Mouse (Mus musculus) mesoderm, embryonic 11.5 days (tissue): ENCODE measurements around the gene Kdm3a.

Experiments used
- DNase-seq: peaks from one replicate; pipeline ENCODE4 v3.0.0-alpha.2; 2012; ENCODE audit warnings: low read depth, low spot score

The Kdm3a gene

DNA sequence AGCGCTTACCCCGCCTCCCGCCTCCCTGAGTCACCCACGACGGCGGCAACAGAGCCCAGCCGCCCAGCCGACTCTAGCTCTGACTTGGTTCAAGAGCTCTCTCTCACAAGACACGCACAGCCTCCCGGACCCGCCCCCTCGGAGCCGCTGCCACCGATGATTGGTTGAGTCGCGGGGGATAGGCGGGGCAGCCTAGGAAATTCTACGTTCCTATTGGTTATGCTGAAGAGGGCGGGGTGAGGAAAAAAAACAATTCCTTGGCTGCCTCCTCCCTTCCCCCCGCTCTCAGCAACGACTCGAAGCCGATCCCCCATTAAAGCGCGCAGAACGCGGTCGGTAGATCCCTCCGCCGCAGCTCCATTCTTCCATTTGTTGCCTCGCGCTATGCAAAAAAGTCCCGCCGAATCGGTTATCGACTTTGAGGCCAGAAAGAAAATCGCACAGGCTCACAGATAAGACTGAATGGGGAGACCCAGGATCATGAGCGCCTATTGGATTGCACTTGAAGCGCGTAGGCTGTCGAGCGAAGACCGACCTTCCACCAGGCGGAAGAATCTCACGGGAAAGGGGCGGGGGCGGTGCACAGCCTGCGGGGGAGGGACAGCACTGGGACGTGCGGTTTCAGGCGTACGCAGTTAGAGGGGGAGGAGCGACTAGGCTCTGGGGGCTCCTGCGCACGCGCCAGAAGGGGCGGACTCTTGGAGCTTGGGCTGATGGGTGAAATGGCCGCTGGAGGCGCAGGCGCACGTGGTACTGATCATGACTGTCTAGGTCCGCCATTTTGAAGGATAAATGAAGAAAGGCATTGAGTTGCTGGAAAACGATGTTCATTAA is at the start of gene Kdm3a:
Gene Kdm3a, minus strand, starts transcription at position 162 of the 834 bp plus-strand sequence.
- DNase-seq = peak; percentile 99

DNA sequence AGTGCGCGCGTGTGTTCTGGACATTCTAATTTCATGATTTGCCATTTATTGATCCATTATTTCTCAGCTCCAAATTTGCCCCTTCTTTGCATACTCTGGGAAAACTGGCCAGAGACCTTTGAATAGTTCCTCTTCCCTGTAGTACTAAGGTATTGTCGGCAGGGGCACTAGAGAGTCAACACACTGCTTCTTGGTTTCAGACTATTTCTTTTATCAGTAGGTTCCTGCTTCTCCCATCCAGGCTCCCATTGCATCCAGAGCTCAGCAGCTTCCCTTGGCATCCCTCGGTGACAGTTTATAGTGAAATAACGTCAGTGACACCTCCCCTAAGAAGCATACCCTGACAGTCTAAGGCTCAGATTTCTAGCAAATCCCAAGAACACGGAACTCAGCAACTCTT is 46.1 kb upstream of the Kdm3a start:
- no peak for DNase-seq

DNA sequence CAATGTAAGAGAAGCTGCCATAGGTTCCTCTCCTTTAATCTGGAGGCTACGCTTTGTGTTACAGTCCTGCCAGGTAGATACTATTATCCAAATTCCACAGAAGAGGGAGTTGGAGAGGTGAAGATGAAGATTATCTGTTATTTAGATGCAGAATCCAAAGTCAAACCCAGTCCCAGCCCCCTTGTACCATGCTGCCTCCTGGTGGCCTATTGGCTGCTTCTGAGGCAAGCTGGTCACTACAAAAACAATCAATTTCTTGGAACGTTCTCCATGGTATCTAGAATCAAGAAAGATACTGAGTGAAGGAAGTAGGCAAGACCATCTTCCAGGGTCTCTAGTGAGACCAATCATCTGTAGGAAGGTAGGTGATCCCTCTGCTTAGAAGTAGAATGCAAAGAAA is 40.4 kb upstream of the Kdm3a start:
- DNase-seq = no peak

DNA sequence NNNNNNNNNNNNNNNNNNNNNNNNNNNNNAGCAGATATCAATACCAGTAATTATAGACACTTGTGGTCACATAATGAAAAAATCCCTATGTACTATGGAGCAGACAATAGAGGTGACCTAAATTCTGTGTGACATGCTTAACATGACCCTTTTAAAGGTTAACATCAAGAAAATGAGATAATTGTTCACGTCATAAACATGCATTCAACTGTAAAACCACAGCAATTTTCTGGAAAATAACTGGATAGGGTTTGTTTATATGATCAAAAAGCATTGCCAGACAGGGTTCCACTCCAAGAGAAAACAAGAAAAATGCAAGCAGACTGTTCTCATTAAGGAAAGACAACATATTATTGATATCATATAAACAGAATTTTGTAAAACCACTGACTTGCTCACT is 31.7 kb upstream of the Kdm3a start:
- no peak for DNase-seq

DNA sequence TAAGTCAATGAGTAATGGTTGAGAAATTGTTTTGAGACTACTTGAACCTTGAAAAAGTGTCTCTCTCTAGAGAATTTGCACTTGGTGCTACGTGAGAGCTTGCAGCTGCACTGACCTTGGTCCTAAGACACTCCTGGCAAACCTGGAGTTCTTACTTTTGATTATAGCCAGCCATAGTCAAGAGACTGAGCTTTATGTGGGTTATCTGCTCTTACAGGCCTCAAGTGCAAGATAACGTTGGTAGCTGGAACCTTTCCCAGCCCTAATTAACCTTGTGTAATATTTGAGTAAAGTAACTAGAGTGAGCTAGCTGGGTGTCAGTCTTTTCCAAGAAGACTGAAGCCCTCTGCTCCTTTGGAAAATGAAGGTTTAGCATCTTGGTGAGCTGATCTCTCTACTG is 25.5 kb upstream of the Kdm3a start:
- no peak for DNase-seq

DNA sequence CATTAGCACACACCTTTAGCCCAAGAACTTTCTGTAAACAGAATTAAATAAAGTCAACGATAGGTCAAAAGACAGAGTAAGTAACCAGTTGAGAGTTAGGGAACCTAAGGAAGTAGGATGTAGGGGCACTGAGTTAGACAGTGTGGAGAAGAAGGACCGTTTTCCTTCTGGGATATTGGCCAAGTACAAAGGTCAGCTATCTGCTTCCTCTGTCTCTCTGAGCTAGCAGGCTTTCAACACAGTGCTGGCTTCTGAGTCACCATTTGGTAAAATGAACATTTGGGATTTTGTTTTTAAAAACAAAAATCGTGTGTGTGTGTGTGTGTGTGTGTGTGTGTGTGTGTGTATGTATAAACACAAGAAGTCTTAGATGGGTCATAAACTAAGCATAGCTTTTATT is 23.0 kb upstream of the Kdm3a start:
- DNase-seq = no peak

DNA sequence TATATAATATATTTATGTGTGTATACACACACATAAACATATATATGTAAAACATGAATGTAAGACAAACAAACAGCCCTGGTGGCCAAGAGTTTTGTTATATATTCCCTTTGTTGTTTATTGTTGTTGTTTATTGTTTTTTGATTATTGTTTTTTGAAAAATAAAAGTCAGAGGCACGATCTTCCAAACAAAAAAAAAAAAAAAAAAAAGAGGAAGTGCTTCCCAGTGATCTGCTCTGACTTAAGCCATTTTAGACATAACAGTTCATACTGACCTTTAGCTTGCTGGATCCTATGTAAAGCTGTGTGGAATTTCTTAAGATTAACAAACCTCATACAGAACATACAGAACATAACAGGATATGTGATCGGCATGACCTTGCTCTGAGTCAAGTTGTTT is 19.1 kb upstream of the Kdm3a start:
- no peak for DNase-seq

DNA sequence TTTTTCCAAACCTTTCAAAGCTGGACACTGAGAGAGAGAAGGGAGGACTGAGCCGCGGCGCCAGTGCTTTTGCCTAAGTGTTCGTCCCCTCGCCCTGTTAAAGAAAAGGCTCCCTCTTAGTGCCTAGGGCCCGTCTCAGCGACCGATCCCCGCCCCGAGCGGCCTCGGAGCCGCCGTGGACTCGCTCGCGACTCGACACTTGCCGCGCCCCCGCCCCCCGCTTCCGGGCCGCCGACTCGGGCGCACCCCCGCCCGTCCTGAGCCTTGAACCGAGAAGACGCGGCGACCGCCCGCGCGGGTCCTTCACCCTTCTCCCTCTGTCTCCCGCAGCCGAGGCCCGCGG is 333 bp downstream of the Kdm3a start:
- DNase-seq = no peak

DNA sequence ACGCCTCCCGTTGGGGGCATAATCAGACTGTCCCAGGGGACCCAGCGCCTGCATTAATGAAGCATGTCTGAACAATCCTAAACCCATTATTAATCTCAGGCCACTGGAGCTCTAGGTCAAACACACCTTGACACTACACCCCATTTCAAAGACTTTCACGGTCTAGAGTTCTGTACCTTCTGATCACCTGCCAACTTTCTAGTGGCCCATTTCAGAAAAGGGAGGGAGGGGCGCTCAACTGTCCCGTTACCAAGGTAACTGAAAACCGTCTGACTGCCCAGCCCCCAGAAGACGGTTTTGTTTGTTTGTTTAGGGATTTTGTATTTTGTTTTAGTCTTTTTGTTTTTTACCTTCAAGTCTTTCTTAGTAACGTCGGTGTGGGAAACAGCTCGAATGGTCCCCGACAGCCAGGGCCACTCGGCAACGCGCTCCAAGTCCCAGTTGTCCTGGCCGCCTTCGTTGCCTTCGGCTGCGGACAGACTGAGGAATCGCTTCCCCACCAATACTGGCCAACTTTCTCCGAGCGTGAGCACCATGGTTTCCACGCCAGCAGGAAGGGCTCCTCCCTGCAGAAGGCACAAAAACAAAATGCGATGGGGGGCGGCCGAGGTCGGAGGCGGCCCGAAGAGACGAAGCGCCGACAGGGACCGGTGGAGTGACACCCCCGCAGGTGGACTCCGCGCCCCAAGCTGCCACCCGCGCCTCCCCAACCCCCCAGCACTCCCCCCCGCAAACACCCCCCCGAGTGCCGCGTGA is 906 bp downstream of the Kdm3a start:
- DNase-seq = peak; percentile 36

DNA sequence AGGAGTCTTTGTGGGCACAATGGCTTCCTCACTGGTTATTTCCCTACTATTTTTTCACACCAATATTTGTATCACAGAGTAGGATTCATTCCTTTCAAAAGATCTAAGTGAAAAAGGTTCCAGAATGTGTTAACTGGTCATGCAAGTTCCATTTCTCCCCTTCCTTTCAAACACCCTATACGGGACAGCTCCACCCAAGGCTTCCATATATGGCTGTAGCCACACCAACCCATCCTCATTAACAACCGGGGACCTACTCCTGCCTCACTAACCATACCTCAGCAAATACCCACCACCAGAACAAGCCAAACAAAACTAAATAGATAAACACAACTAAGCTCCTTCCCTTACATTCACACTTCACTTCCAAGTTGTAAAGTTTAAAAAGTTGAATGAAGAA is 1.6 kb downstream of the Kdm3a start:
- no peak for DNase-seq

DNA sequence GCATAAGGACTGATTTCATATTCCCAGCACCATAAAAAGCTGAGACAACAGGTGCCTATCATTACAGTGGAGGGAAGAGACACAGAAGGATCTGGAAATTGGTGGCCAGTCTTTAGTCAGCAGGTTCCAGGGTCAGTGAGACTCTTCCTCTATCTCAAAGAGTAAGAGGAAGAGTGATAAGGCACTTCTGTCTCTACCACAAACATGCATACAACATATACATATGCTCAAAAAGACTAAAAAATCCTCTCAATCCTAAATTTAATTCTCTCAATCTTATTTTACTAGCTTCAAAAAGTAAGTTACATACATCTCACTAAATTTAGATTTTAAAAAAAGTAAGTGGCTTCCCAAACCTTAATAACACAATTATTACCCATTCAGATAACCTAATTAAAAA is 5.5 kb downstream of the Kdm3a start:
- no peak for DNase-seq

DNA sequence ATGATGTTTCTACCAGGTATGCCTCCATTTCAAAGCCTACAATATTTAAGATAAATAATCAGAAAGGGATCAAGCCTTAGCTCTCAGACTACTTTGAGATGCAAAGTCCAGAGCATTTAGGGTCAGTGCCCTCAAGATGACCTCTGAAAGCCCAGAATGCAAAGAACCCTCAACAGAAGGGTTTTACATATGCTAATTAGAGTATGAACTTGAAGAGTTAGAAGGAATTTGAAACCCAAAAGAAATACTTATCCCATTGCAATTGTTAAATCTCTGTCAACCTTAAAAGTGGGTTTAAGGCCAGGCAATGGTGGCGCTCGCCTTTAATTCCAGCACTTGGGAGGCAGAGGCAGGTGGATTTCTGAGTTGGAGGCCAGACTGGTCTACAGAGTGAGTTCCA is 6.8 kb downstream of the Kdm3a start:
- DNase-seq = no peak

DNA sequence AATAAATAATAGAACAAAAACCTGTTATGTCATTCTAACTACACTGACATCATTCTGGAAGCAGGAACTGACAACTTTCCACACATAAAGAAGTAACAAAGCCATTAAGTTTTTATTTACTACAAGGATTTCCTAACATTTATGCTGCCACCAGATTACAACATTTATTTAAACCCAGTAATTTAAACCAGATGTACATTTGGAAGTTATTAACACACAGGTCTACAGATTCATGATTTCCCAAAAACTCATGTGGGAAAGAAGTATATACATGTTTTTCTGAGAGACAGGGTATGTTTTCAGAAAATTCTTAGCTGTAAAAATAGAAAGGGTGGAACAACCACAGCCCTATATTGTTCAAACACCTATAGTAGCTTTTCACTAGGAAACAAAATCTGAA is 8.1 kb downstream of the Kdm3a start:
- no peak for DNase-seq

DNA sequence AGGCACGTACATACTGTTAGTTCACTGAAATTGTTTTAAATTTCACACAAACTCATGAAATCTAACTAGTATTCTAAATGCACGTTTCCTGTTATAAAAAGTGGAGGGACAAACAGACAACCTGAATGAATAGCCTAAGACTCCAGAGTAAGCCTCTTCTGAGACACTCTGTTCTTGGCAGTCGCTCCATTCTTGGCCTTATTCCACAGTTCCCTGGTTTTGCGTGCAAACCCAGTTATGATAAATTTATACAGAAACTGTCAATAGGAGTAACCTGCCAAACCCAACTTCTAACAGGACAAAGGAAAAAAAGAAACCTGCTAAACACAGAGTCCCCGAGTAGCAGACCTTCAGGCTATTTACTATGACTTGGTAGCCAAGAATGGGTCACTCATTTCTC is 10.8 kb downstream of the Kdm3a start:
- DNase-seq = no peak

DNA sequence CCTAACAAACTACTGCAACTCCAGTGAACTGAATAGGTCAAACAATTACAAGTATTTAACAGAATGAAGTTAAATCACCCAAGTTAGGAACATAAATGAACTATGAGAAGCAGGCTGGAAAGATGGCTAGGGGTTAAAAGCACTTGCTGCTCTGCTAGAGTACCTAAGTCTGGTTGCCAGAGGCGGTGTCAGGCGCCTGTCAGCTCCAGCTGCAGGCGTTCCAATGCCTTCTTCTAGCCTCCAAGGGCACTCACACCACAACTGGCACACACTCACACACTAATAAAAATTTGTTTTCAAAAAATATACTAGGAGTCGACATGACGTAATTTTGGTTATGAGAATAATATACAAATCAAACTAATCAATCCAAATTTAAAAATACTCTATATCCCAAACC is 11.2 kb downstream of the Kdm3a start:
- DNase-seq = no peak

DNA sequence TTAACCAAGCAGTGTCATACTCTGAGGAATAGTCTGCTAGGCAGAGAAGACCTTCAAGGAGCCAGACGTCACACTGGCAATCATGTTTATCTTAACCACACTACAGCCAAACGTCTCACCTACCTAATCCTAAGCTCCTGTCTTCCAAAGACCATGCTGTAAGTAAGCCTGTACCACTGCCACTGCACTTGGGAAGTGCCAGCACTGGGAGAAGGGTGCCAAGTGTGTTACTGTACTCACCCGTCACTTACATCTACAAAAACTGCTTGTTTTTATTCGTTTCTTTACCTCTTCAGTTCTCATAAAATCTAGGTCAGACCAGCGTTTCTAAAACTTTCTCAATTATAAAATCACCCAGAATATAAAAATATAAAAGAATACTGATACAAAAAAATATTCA is 15.8 kb downstream of the Kdm3a start:
- no peak for DNase-seq

DNA sequence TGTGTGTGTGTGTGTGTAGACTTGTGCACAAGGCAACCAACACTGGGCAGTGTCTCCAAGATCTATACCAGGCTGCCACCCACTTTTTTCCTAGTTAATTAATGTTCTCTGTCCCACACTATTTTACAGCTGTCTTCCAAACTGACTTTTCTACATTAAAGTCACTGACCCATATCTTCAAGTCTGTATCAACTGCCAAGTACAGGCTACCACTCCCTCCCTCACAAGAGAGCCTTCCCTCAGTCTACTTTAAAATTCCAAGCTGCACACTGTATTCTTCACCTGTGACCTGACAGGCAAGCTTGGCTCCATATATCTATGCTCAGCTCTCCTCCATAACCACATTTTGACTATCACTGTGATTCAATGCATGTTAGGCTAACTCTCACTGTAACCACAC is 19.6 kb downstream of the Kdm3a start:
- no peak for DNase-seq

DNA sequence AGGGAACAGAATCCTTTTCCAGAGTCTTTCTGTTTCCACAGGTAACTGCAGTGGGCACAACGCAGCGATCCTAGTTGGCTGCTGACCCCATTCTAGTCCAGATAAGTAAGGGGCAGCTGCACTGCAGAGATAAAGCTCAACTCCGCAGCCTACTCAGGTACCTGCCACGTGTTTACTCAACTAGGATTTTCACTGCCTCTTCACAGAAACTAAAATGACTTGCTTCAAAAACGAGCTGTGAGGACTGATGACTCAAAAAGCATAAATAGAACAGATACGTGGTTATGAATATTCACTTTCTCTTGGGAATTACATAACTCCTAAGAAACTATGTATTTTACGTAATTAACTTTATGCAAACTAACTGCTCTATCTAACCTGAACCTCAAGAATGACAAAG is 22.8 kb downstream of the Kdm3a start:
- DNase-seq = no peak

DNA sequence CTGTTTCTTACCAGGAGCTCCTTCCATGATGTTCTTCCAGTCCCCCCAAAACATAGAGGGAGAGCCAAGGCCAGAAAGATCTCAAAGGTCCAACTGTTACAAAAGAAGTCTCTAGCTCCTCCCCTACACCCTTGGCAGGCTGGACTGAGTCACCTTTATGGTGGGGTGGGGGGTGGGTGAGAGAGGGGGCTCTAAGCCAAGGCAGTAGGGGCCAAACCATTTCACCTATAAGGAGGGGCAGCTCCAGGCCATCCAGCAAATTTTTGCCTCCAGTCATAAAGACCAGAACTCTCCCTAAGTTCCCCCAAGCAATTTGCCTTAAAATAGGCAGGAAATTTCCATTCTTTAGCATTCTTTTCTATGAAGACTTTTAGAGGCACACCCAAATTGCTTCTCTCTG is 23.8 kb downstream of the Kdm3a start:
- DNase-seq = no peak

DNA sequence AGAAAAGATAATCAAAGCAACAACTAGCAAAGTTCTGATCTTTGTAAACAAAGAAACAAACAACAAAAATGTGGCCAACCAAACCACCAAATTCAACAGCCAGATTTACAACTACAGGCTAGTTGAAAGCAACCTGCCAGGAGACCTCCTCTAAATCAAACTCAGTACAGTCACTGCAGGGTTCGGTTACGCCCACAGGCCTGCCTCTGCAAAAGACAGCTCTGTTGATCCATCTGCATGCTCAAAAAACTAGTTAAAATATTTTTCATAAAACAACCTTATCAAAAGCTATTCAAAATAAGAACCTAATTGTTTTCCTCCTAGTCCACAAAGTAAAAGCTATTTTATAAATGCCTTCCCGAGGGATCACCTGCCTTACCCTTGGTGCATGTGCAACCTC is 25.0 kb downstream of the Kdm3a start:
- DNase-seq = no peak

DNA sequence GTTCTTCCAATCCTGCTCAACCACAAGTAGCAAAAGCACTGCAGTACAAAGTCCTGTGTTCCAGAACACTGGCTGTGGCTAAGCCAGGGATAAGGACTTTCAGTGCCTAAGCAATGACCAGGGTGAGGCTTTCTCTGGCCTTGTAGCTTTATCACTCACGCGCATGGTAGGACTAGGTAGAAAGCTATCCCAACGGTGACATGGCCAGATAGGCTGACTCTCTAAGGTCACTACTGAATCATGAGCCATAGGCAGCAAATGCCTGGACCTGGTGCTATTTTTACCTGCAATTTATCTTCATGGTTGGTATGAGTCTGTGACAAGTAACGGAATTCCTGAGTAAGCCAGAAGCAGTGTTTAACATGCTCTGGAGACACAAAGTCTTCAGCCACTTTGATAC is 42.6 kb downstream of the Kdm3a start:
- DNase-seq = no peak

DNA sequence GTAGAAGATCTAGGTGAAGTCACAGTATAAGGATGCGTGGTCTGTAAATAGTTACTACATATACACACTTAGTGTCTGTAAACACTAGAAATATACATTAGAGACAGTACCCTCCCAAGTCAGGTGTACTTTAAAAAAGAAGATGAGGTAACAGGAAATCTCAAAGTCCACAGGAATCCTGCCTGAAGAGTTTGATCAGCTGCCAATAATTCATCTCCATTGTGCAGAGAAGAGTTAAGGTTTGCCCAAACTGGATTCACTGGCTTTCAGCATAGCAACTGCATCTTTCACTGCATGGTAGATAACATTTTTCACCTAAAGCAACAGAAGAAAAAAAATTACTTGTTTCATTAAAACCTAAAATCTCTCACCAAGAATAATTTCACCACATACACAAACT is 43.4 kb downstream of the Kdm3a start:
- no peak for DNase-seq

DNA sequence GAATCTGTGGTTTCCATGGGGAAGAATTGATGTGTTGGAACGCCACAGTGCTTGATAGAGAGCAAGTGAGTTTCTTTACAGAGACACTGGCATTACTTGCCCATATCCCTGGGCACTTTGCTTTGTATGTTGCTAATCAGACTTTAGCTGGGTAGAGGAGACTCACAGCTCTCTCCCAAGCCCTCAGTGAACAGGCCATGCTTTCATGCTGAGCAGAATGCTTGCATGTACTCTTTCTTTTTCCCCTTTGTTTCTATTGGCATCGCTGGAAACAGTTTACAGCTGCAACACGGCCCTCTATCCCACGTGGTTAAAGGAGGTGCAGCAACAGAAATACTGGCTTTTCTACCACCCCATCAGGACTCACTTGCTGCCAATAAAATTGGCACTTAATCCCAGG is 49.6 kb downstream of the Kdm3a start:
- DNase-seq = no peak
